Mouse (Mus musculus) kidney, adult 2 months (tissue): ENCODE measurements around the gene Gm49394.

Experiments
- CTCF ChIP-seq: fragments of 200-500 bp; conservative IDR thresholded peaks from 2 replicates; pipeline ENCODE4 v1.5.1; 2011; ENCODE audit warnings: low read depth, mild to moderate bottlenecking, control low read depth, low read length, moderate library complexity, mixed read lengths; ENCODE audit not compliant: insufficient read depth, insufficient read length
- POLR2A ChIP-seq: fragments of 200-500 bp; IDR thresholded peaks from one replicate; pipeline ENCODE4 v1.6.1; 2011; ENCODE audit warnings: low read depth, low read length, control low read depth

DNA sequence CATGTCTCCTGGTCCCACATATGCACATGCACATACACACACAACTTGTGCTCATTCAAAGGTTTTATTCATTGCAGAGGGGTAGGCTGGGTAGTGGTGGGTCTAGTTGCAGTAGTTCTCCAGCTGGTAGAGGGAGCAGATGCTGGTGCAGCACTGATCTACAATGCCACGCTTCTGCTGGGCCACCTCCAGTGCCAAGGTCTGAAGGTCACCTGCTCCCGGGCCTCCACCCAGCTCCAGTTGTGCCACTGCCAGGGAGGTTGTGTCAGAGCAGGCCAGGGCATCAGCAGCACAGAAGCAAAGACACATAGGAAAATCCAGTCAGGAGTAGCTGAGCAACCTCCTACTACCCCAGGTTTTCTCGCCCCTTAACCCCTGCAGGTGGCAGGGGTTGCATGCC, 8.9 kb upstream of the Gm49394 start:
- TF ChIP-seq POLR2A (no peak), CTCF (no peak)
